Mouse (Mus musculus): Measurements from ENCODE around the gene Arhgef40. TPM values are rescaled to one million over a fixed set of nuclear protein-coding genes. Genes with fewer than 3 reads are reported as not detected.
"Not testable (repeated sequence)": the region's sequence is repeated elsewhere in the genome, so short reads cannot be mapped to it uniquely, and the experiment has no call there.

The Arhgef40 gene
- polyA plus RNA-seq, 1 experiment from 2014 or later, result 51.1 TPM

- 93% methylated on average over 6 of the region's 6 CpGs for WGBS
Measured at GRCm38 (mm10) chr14:52035926-52036325, 51.4 kb downstream of the Arhgef40 start.

GRCm38 (mm10) chr14:52039332-52039731 lies 54.8 kb downstream of the Arhgef40 start:
- Histone ChIP-seq H3K27ac (ENCODE audit: low read depth, low read length) (no peak overlapping the region), H3K36me3 (ENCODE audit: control insufficient read depth, insufficient read depth, low read length) (no peaks in the 10 kb centered on the region), H3K4me3 (ENCODE audit: low read depth, low read length) (no peak overlapping the region), H3K27me3 (replicated peaks; ENCODE audit: control insufficient read depth, insufficient read depth, low read length) (no peaks in the 10 kb centered on the region), H3K4me1 (ENCODE audit: control insufficient read depth, insufficient read depth, low read length) (no peaks in the 10 kb centered on the region), H3K9ac (ENCODE audit: low read length) (no peak overlapping the region), H3K9me3 (replicated peaks; ENCODE audit: control insufficient read depth, low read length) (no peaks in the 10 kb centered on the region), H3K4me2 (ENCODE audit: low read length) (no peak overlapping the region)
- WGBS, result 89% methylated on average over 5 of the region's 5 CpGs
- DNase-seq (ENCODE audit: low spot score) (no peak), ATAC-seq (no peak)

More at GRCm38 (mm10) chr14:52035926-52036325, 51.4 kb downstream of the Arhgef40 start:
- ATAC-seq (no peak), DNase-seq (ENCODE audit: low spot score) (no peak)
- no peaks in the 10 kb centered on the region for H3K9me3 ChIP-seq (replicated peaks; ENCODE audit: control insufficient read depth, low read length)
- no peaks in the 10 kb centered on the region for H3K36me3 ChIP-seq (ENCODE audit: control insufficient read depth, insufficient read depth, low read length)
- H3K4me2 ChIP-seq (ENCODE audit: low read length), result no peak overlapping the region
- H3K9ac ChIP-seq (ENCODE audit: low read length), result no peak overlapping the region
- no peaks in the 10 kb centered on the region for H3K4me1 ChIP-seq (ENCODE audit: control insufficient read depth, insufficient read depth, low read length)
- H3K27ac ChIP-seq (ENCODE audit: low read depth, low read length), result no peak overlapping the region
- no peak overlapping the region for H3K4me3 ChIP-seq (ENCODE audit: low read depth, low read length)
- no peaks in the 10 kb centered on the region for H3K27me3 ChIP-seq (replicated peaks; ENCODE audit: control insufficient read depth, insufficient read depth, low read length)

GRCm38 (mm10) chr14:52042359-52042758 lies 57.8 kb downstream of the Arhgef40 start, which contains the start of gene Olfr221:
Gene Olfr221 (minus strand): TSS chr14:52042459.
- not testable (repeated sequence) for H3K4me2 ChIP-seq (ENCODE audit: low read length); DNase-seq (ENCODE audit: low spot score); H3K27me3 ChIP-seq (replicated peaks; ENCODE audit: control insufficient read depth, insufficient read depth, low read length); H3K27ac ChIP-seq (ENCODE audit: low read depth, low read length); H3K36me3 ChIP-seq (ENCODE audit: control insufficient read depth, insufficient read depth, low read length); H3K9ac ChIP-seq (ENCODE audit: low read length); H3K9me3 ChIP-seq (replicated peaks; ENCODE audit: control insufficient read depth, low read length); ATAC-seq; H3K4me3 ChIP-seq (ENCODE audit: low read depth, low read length)
- H3K4me1 ChIP-seq (ENCODE audit: control insufficient read depth, insufficient read depth, low read length), result peaks cover 11% of the 10 kb centered on the region
- WGBS, result 64% methylated on average over 3 of the region's 3 CpGs

GRCm38 (mm10) chr14:52043446-52043845 lies 58.9 kb downstream of the Arhgef40 start:
- no peak overlapping the region for H3K27ac ChIP-seq (ENCODE audit: low read depth, low read length)
- H3K4me1 ChIP-seq (ENCODE audit: control insufficient read depth, insufficient read depth, low read length), result peaks cover 11% of the 10 kb centered on the region
- DNase-seq (ENCODE audit: low spot score), result no peak
- H3K9ac ChIP-seq (ENCODE audit: low read length), result no peak overlapping the region
- ATAC-seq, result no peak
- H3K4me2 ChIP-seq (ENCODE audit: low read length), result no peak overlapping the region
- H3K9me3 ChIP-seq (replicated peaks; ENCODE audit: control insufficient read depth, low read length), result no peaks in the 10 kb centered on the region
- no peaks in the 10 kb centered on the region for H3K27me3 ChIP-seq (replicated peaks; ENCODE audit: control insufficient read depth, insufficient read depth, low read length)
- H3K36me3 ChIP-seq (ENCODE audit: control insufficient read depth, insufficient read depth, low read length), result no peaks in the 10 kb centered on the region
- H3K4me3 ChIP-seq (ENCODE audit: low read depth, low read length), result no peak overlapping the region
- WGBS, result 60% methylated on average over 6 of the region's 6 CpGs

- Histone ChIP-seq H3K36me3 (ENCODE audit: control insufficient read depth, insufficient read depth, low read length) (no peaks in the 10 kb centered on the region), H3K4me2 (ENCODE audit: low read length) (no peak overlapping the region), H3K27ac (ENCODE audit: low read depth, low read length) (no peak overlapping the region), H3K9me3 (replicated peaks; ENCODE audit: control insufficient read depth, low read length) (no peaks in the 10 kb centered on the region), H3K4me3 (ENCODE audit: low read depth, low read length) (no peak overlapping the region), H3K4me1 (ENCODE audit: control insufficient read depth, insufficient read depth, low read length) (peaks cover 11% of the 10 kb centered on the region), H3K27me3 (replicated peaks; ENCODE audit: control insufficient read depth, insufficient read depth, low read length) (no peaks in the 10 kb centered on the region), H3K9ac (ENCODE audit: low read length) (no peak overlapping the region)
- DNase-seq (ENCODE audit: low spot score) (peak; percentile 58), ATAC-seq (no peak)
- 16% methylated on average over 8 of the region's 8 CpGs for WGBS
Measured at GRCm38 (mm10) chr14:52044901-52045678, 60.6 kb downstream of the Arhgef40 start.

GRCm38 (mm10) chr14:52045966-52046565 lies 61.5 kb downstream of the Arhgef40 start:
- DNase-seq (ENCODE audit: low spot score) (peak; percentile 36), ATAC-seq (no peak; the same call in 1 of the 2 replicates)
- no peaks in the 10 kb centered on the region for H3K9me3 ChIP-seq (replicated peaks; ENCODE audit: control insufficient read depth, low read length)
- no peaks in the 10 kb centered on the region for H3K36me3 ChIP-seq (ENCODE audit: control insufficient read depth, insufficient read depth, low read length)
- no peak overlapping the region for H3K4me3 ChIP-seq (ENCODE audit: low read depth, low read length)
- 62% methylated on average over 9 of the region's 9 CpGs for WGBS
- H3K27me3 ChIP-seq (replicated peaks; ENCODE audit: control insufficient read depth, insufficient read depth, low read length), result no peaks in the 10 kb centered on the region
- no peak overlapping the region for H3K4me2 ChIP-seq (ENCODE audit: low read length)
- no peak overlapping the region for H3K9ac ChIP-seq (ENCODE audit: low read length)
- H3K4me1 ChIP-seq (ENCODE audit: control insufficient read depth, insufficient read depth, low read length), result peaks cover 11% of the 10 kb centered on the region
- H3K27ac ChIP-seq (ENCODE audit: low read depth, low read length), result no peak overlapping the region

- not testable (repeated sequence) for H3K4me3 ChIP-seq (ENCODE audit: low read depth, low read length); H3K27ac ChIP-seq (ENCODE audit: low read depth, low read length); H3K4me1 ChIP-seq (ENCODE audit: control insufficient read depth, insufficient read depth, low read length); H3K36me3 ChIP-seq (ENCODE audit: control insufficient read depth, insufficient read depth, low read length); ATAC-seq; H3K9me3 ChIP-seq (replicated peaks; ENCODE audit: control insufficient read depth, low read length); H3K9ac ChIP-seq (ENCODE audit: low read length); DNase-seq (ENCODE audit: low spot score); H3K27me3 ChIP-seq (replicated peaks; ENCODE audit: control insufficient read depth, insufficient read depth, low read length); H3K4me2 ChIP-seq (ENCODE audit: low read length)
- 92% methylated on average over 3 of the region's 3 CpGs for WGBS
Measured at GRCm38 (mm10) chr14:52052720-52053119, 68.2 kb downstream of the Arhgef40 start.
